Mouse (Mus musculus) myocyte (in vitro differentiated cells): ENCODE results near the gene Crtac1. TPM values are rescaled to one million over a fixed set of nuclear protein-coding genes. Genes with fewer than 3 reads are reported as not detected.

Experiments
- H3K27me3 ChIP-seq: one replicate; pipeline ENCODE4 v1.6.1; 2011; ENCODE audit not compliant: control insufficient read depth, insufficient read depth, insufficient read length
- H3K36me3 ChIP-seq: one replicate; pipeline ENCODE4 v1.6.1; 2011; ENCODE audit not compliant: control insufficient read depth, insufficient read depth
- H3K4me2 ChIP-seq: one replicate; pipeline ENCODE4 v1.6.1; 2011; ENCODE audit warnings: low read depth, control low read depth
- H3K4me3 ChIP-seq: one replicate; pipeline ENCODE4 v1.5.1; 2011; ENCODE audit warnings: mild to moderate bottlenecking, control low read depth, moderate library complexity
- H3K79me2 ChIP-seq: one replicate; pipeline ENCODE4 v1.6.1; 2011; ENCODE audit not compliant: control insufficient read depth, insufficient read depth
- H3ac ChIP-seq: one replicate; pipeline ENCODE4 v1.6.1; 2011; ENCODE audit not compliant: control insufficient read depth, insufficient read length
- CEBPB ChIP-seq: IDR thresholded peaks from 2 replicates; pipeline ENCODE4 v1.6.1; 2011; ENCODE audit warnings: mild to moderate bottlenecking, moderate library complexity; ENCODE audit not compliant: poor library complexity, insufficient read depth, severe bottlenecking
- E2F4 ChIP-seq: IDR thresholded peaks from one replicate; pipeline ENCODE4 v1.6.1; 2011; ENCODE audit warnings: mild to moderate bottlenecking, control low read depth, moderate library complexity; ENCODE audit not compliant: insufficient read depth
- MAX ChIP-seq: IDR thresholded peaks from one replicate; pipeline ENCODE4 v1.6.1; 2011; ENCODE audit warnings: low read depth, mild to moderate bottlenecking, control low read depth
- MYOD1 ChIP-seq, 3 experiments: IDR thresholded peaks; one replicate each; pipeline ENCODE4 v1.6.1; 2011; ENCODE audit warnings: control low read depth in 2 of 3, low read depth in 2 of 3, mild to moderate bottlenecking in 2 of 3, moderate library complexity in 1 of 3; ENCODE audit not compliant: insufficient read length in 2 of 3, control insufficient read depth in 1 of 3
- MYOG ChIP-seq, 3 experiments: IDR thresholded peaks; one replicate each; pipeline ENCODE4 v1.6.1; 2011; ENCODE audit warnings: control low read depth in 2 of 3, low read depth in 2 of 3, mild to moderate bottlenecking in 2 of 3; ENCODE audit not compliant: insufficient read length in 2 of 3, control insufficient read depth in 1 of 3, insufficient read depth in 1 of 3
- POLR2A ChIP-seq: IDR thresholded peaks from one replicate; pipeline ENCODE4 v1.6.1; 2011; ENCODE audit warnings: low read depth, mild to moderate bottlenecking, control low read depth, moderate library complexity; ENCODE audit not compliant: insufficient read length
- POLR2AphosphoS2 ChIP-seq: IDR thresholded peaks from one replicate; pipeline ENCODE4 v1.6.1; 2011; ENCODE audit warnings: low read depth, control low read depth; ENCODE audit not compliant: insufficient read length
- REST ChIP-seq: IDR thresholded peaks from one replicate; pipeline ENCODE4 v1.6.1; 2011; ENCODE audit warnings: mild to moderate bottlenecking, control low read depth, moderate library complexity; ENCODE audit not compliant: insufficient read depth, insufficient read length
- SRF ChIP-seq: IDR thresholded peaks from one replicate; pipeline ENCODE4 v1.6.1; 2011; ENCODE audit warnings: low read depth; ENCODE audit not compliant: control insufficient read depth, insufficient read length
- TCF12 ChIP-seq: IDR thresholded peaks from one replicate; pipeline ENCODE4 v1.6.1; 2011; ENCODE audit warnings: mild to moderate bottlenecking, control low read depth; ENCODE audit not compliant: poor library complexity, insufficient read depth, severe bottlenecking
- TCF3 ChIP-seq: IDR thresholded peaks from one replicate; pipeline ENCODE4 v1.6.1; 2011; ENCODE audit warnings: low read depth, control low read depth; ENCODE audit not compliant: insufficient read length
- USF1 ChIP-seq: IDR thresholded peaks from one replicate; pipeline ENCODE4 v1.6.1; 2011; ENCODE audit warnings: low read depth, mild to moderate bottlenecking, control low read depth, moderate library complexity
- polyA plus RNA-seq: library from polyadenylated mRNA; unstranded; fragments of >200 nt; fragmentation: generic; extraction: Trizol; gene quantifications from one replicate; pipeline ENCODE4 v1.2.1, GENCODE M21; 2012; ENCODE audit warnings: missing spikeins

Gene Crtac1
- polyA plus RNA-seq, 1 experiment: not detected

DNA sequence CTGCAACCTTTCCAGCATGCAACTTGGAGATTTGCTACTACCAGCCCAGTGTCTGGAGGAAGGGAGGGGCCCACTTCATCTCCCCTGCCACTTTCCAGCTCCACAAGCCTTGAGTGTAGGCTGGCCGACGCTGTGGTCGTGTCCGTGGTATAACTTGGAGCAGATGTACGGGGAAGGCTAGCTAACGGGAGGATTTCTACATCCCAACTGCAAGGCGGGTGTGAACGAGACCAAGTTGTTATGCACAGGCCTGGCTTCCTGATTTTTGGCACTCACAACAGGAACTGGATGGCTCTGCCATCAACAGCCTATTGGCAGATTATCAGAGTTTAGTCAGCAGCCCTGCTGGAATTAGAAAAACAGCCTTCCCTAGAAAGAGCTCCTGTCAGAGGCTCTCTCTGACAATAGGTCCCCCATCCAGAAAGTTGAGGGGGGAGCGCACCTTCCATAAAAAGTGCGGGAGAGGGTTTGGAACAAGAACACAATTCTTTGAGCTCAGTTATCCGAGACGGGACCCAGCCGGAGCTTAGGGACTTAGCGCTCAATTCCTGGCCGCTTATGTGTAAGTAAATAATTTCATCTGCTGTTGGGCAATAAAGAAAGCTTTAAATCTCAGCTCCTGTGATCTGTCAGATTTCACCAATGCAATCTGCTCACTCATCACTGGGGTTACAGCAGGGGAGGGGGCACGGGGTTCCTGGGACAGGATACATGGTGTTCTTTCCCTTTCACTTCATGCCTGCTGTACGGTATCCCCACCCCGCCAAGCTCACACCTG lies 113.7 kb downstream of the Crtac1 start:
- Histone ChIP-seq H3K36me3 (no peaks in the 10 kb centered on the region), H3ac (no peak overlapping the region), H3K27me3 (peaks cover 70% of the 10 kb centered on the region), H3K4me3 (no peak overlapping the region), H3K79me2 (no peaks in the 10 kb centered on the region), H3K4me2 (no peak overlapping the region)
- TF ChIP-seq MYOG (IDR thresholded peaks at IDR 0.05; ENCODE audit: control insufficient read depth in 1 of 3, insufficient read depth in 1 of 3, insufficient read length in 2 of 3, low read depth in 2 of 3): no peak
- TF ChIP-seq SRF: no peak
- no peak for TF ChIP-seq MYOD1 (IDR thresholded peaks at IDR 0.05; ENCODE audit: control insufficient read depth in 1 of 3, insufficient read length in 2 of 3, low read depth in 2 of 3)
- TF ChIP-seq E2F4: no peak

DNA sequence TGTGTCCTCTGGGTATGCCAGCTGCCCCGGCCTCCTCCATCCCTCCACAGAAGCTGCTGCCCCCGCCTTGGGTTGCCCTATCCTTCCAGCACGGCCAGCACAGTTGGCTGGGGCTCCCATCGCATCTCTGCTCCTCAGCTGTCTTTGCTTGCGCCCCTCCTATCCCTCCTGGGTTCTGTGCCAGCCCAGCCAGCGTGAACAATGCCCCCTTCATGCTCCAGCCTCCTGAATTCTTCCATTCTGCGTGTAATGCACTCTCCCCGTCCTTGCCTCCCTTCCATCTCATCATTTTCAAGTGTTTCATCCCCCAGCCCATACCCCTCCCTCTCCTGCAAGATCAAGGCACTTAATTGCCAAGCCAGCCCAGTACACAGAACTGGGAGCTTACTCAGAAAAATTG lies 114.6 kb downstream of the Crtac1 start:
- H3K4me2 ChIP-seq: no peak overlapping the region
- no peak overlapping the region for H3ac ChIP-seq
- H3K27me3 ChIP-seq: peaks cover 73% of the 10 kb centered on the region
- no peaks in the 10 kb centered on the region for H3K36me3 ChIP-seq
- H3K4me3 ChIP-seq: no peak overlapping the region
- TF ChIP-seq MAX (no peak), TCF3 (no peak), USF1 (no peak), MYOG (IDR thresholded peaks at IDR 0.05; ENCODE audit: control insufficient read depth in 1 of 3, insufficient read depth in 1 of 3, insufficient read length in 2 of 3, low read depth in 2 of 3) (no peak), MYOD1 (IDR thresholded peaks at IDR 0.05; ENCODE audit: control insufficient read depth in 1 of 3, insufficient read length in 2 of 3, low read depth in 2 of 3) (no peak), CEBPB (no peak), POLR2A (no peak), REST (no peak), E2F4 (no peak), SRF (no peak), POLR2AphosphoS2 (no peak), TCF12 (no peak)
- H3K79me2 ChIP-seq: no peaks in the 10 kb centered on the region

GRCm38 (mm10) chr19:42316525-42316924 lies 115.1 kb downstream of the Crtac1 start:
- H3K27me3 ChIP-seq: peaks cover 73% of the 10 kb centered on the region
- H3K4me2 ChIP-seq: no peak overlapping the region

DNA sequence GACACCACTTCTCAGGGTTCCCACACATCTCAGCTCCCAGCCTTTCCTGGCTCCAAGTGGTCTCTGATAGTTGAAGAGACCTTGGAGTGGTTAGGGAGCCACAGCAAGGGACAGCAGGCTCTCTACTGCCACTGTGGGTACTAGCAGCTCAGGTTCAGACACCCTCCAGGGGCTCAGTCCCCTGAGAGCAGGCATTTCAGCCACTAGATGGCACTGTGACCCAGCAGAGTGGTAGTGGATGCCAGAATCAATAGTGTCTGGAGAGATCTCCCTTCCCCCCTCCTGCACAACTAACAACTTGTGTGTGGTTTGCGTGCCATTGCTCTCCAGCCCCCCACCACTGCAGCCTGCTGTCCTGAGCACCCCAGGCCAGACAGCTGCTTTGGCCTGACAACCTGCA lies 115.7 kb downstream of the Crtac1 start:
- Histone ChIP-seq H3ac (no peak overlapping the region), H3K4me2 (no peak overlapping the region), H3K79me2 (no peaks in the 10 kb centered on the region), H3K4me3 (no peak overlapping the region), H3K27me3 (peaks cover 73% of the 10 kb centered on the region), H3K36me3 (no peaks in the 10 kb centered on the region)
- TF ChIP-seq REST (no peak), SRF (no peak), CEBPB (no peak), POLR2A (no peak), MYOD1 (IDR thresholded peaks at IDR 0.05; ENCODE audit: control insufficient read depth in 1 of 3, insufficient read length in 2 of 3, low read depth in 2 of 3) (no peak), MYOG (IDR thresholded peaks at IDR 0.05; ENCODE audit: control insufficient read depth in 1 of 3, insufficient read depth in 1 of 3, insufficient read length in 2 of 3, low read depth in 2 of 3) (no peak), TCF12 (no peak), E2F4 (no peak), USF1 (no peak), TCF3 (no peak), POLR2AphosphoS2 (no peak), MAX (no peak)

More at GRCm38 (mm10) chr19:42316525-42316924, 115.1 kb downstream of the Crtac1 start:
- TF ChIP-seq REST: no peak
- no peaks in the 10 kb centered on the region for H3K79me2 ChIP-seq
- H3K4me3 ChIP-seq: no peak overlapping the region
- no peaks in the 10 kb centered on the region for H3K36me3 ChIP-seq
- H3ac ChIP-seq: no peak overlapping the region

GRCm38 (mm10) chr19:42315070-42315679 lies 116.4 kb downstream of the Crtac1 start:
- TF ChIP-seq USF1 (no peak), POLR2A (no peak), MAX (no peak), CEBPB (no peak), E2F4 (no peak), REST (no peak), MYOD1 (IDR thresholded peaks at IDR 0.05; ENCODE audit: control insufficient read depth in 1 of 3, insufficient read length in 2 of 3, low read depth in 2 of 3) (no peak), SRF (no peak), MYOG (IDR thresholded peaks at IDR 0.05; ENCODE audit: control insufficient read depth in 1 of 3, insufficient read depth in 1 of 3, insufficient read length in 2 of 3, low read depth in 2 of 3) (no peak), POLR2AphosphoS2 (no peak), TCF12 (no peak), TCF3 (no peak)
- H3K27me3 ChIP-seq: peaks cover 77% of the 10 kb centered on the region

More at GRCm38 (mm10) chr19:42315070-42315679, 116.4 kb downstream of the Crtac1 start:
- H3K36me3 ChIP-seq: no peaks in the 10 kb centered on the region
- no peaks in the 10 kb centered on the region for H3K79me2 ChIP-seq
- no peak overlapping the region for H3ac ChIP-seq
- H3K4me2 ChIP-seq: no peak overlapping the region
- H3K4me3 ChIP-seq: no peak overlapping the region
